Mouse (Mus musculus): ENCODE measurements around the gene Spata7. TPM values are rescaled to one million over a fixed set of nuclear protein-coding genes. Genes with fewer than 3 reads are reported as not detected.
"Not testable (repeated sequence)": the region's sequence is repeated elsewhere in the genome, so short reads cannot be mapped to it uniquely, and the experiment has no call there.

The Spata7 gene
- polyA plus RNA-seq (2016; fragmentation: Nextera tagmentation; extraction: Ambion mirVana) = 22.4 and 23.6 TPM in 2 replicates

DNA sequence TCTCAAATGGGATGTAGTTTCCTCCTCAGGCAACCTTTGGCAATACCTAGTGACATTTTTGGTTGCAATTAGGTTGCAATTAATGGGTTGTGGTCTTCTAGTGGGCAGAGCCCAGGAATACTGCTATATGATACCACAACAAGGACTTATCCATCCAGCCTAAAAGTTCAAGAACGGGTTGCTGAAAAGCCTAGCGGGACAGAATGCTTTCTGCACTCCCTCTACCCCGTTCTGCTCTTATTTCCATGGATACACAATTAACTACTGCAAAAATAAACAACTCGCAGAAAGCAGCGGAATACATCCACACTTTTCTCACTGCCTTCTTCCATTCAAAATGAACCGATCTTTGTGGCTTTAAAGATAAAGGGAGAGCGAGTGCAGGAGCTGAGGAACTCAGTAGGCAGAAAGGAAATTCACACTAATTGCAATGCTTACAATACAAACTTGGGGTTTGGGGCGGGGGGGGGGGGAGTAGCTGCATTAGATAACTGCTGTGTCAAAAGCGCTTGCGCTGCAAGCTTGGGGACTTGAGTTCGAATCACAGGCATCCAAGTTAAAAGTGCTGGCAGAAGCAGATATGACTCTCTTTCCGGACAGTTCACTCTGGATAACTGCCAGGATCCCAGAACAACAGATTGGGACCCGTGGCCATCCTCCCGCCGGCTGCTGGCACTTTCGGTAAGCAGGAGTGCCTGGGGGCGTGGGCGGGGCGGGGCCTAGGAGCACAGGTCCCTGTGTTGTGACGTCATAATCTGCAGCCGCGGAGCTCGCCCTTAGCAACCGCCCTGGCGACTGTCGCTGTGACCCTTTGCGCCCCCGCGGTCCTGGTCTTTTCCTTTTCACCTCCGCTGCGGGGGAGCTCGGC is at the start of gene Spata7:
Spata7 (plus strand) TSS at position 766 of the 868 bp plus-strand sequence.
- H3K27ac ChIP-seq = peak within 1 kb of the TSS; percentile 90

DNA sequence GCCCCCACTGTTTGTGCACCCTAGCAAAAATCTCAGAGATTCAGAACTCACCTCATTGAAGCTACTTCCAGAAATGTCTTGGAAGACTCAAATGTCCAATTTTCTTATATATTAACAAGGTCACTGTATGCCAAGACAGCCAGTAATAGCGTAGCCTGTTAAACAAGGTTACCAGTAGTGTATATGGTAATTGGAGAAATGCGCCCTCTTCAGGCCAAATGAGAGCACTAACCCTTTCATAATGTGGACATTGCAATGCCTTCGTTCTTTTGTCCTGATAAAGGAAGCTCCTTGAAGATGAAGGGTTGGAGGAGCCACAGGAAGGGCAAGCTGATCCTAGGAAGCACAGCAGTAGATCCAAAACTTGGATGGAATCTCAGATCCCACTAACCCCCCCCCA is 42.7 kb upstream of the Spata7 start:
- Histone ChIP-seq H3K4me3 (no peak overlapping the region), H3K27ac (no peak overlapping the region), H3K4me1 (peaks cover 6% of the 10 kb centered on the region), H3K27me3 (ENCODE audit: poor library complexity, severe bottlenecking) (peaks cover 1% of the 10 kb centered on the region), H3K9me3 (no peaks in the 10 kb centered on the region), H3K36me3 (replicated peaks) (no peaks in the 10 kb centered on the region)
- no peak for DNase-seq (ENCODE audit: extremely low spot score, low spot score)
- 43% methylated on average over 3 of the region's 3 CpGs for WGBS

More for the DNA sequence above, at the start of gene Spata7:
- WGBS = 4% methylated on average over 32 of the region's 32 CpGs
- no peaks in the 10 kb centered on the region for H3K27me3 ChIP-seq (ENCODE audit: poor library complexity, severe bottlenecking)
- peaks cover 5% of the 10 kb centered on the region for H3K36me3 ChIP-seq (replicated peaks)
- H3K9me3 ChIP-seq = peaks cover 5% of the 10 kb centered on the region; the same call in 1 of the 2 replicates
- DNase-seq (ENCODE audit: extremely low spot score, low spot score) = peak; percentile 94
- peaks cover 21% of the 10 kb centered on the region for H3K4me1 ChIP-seq
- peak within 1 kb of the TSS; percentile 76 for H3K4me3 ChIP-seq

DNA sequence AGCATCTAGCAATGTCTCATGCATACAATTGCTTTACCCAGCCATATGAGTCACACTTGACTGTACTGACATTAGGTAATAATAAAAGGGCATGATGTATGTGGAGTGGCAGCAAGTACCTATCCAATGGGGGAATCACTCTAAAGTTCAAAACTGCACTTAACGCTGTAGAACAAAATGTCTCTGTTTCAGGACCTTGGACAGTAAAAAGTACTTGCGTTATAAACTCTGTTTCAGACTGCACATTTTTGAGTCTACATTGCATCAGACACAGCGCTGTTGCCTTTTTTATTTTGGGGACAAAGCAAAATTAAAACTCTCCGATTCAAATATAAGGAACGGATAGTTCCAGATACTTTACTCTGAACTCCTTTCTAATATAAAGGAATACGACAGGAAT is 39.4 kb upstream of the Spata7 start:
- H3K36me3 ChIP-seq (replicated peaks) = no peaks in the 10 kb centered on the region
- H3K27me3 ChIP-seq (ENCODE audit: poor library complexity, severe bottlenecking) = no peaks in the 10 kb centered on the region
- no peak for DNase-seq (ENCODE audit: extremely low spot score, low spot score)
- no peaks in the 10 kb centered on the region for H3K4me1 ChIP-seq
- H3K9me3 ChIP-seq = peaks cover 14% of the 10 kb centered on the region; the same call in 1 of the 2 replicates
- WGBS = 70% methylated on average over 6 of the region's 6 CpGs
- no peak overlapping the region for H3K4me3 ChIP-seq
- no peak overlapping the region for H3K27ac ChIP-seq

DNA sequence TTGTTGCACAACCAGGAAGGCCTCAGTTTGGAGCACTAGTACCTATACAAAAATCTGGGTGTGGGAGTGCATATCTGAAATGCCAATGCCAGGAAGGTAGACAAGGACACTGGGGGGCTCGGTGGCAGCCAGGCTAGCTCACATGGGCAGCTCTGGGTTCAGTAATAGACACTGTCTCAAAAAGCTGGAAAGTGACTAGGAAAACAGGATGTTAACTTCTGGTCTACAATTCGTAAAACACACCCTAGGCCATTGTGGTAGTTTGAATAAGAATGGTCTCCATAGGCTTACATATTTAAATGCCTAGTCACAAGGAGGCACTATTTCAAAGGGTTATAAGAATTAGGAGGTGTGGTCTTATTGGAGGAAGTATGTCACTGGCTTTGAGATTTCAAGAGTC is 36.9 kb upstream of the Spata7 start:
- Histone ChIP-seq H3K36me3 (replicated peaks) (no peaks in the 10 kb centered on the region), H3K27me3 (ENCODE audit: poor library complexity, severe bottlenecking) (no peaks in the 10 kb centered on the region), H3K4me1 (no peaks in the 10 kb centered on the region), H3K4me3 (no peak overlapping the region), H3K27ac (no peak overlapping the region), H3K9me3 (peaks cover 14% of the 10 kb centered on the region; the same call in 1 of the 2 replicates)
- WGBS = 95% methylated on average over 2 of the region's 2 CpGs
- DNase-seq (ENCODE audit: extremely low spot score, low spot score) = no peak

DNA sequence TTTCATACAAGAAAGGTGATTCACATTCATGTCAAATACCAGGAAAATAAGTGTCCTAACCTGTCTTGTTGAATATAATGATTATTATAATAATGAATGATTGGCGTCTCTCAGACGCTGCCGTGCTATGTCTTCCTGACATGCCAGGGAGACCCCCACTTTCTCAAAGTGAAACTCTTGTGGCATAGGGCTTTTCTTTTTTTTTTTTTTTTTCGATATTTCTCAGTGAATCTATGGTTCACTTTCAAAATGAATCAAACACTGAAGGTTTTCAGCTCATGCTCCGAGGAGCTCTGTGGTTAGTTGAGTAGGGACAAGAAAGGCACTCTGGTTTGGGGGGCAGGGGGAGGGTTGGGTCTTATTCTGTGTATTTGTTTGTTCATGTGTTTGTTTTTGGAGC is 27.1 kb upstream of the Spata7 start:
- Histone ChIP-seq H3K36me3 (replicated peaks) (no peaks in the 10 kb centered on the region), H3K9me3 (peaks cover 9% of the 10 kb centered on the region; the same call in 1 of the 2 replicates), H3K4me1 (no peaks in the 10 kb centered on the region), H3K27ac (no peak overlapping the region), H3K4me3 (no peak overlapping the region), H3K27me3 (ENCODE audit: poor library complexity, severe bottlenecking) (no peaks in the 10 kb centered on the region)
- DNase-seq (ENCODE audit: extremely low spot score, low spot score) = no peak
- 88% methylated on average over 5 of the region's 5 CpGs for WGBS

DNA sequence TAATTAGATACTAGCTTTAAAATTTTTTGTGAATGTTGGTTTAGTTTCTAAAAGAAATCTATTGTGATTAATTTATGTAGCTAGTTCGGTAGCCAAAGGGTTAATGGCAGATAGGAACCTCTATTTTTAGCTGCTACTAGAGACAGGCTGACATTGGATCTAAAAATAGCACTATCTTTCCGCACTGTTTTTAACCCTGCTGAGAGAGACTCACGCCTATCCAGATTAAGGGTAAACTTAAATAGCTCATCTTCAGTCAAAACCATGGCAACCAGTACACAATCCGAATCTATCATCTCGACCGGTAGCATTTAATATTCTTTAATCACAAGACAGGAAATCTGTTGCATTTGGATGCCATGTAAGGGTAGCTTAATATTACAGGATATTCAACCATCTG is 25.8 kb upstream of the Spata7 start:
- Histone ChIP-seq H3K9me3 (peaks cover 9% of the 10 kb centered on the region; the same call in 1 of the 2 replicates), H3K27me3 (ENCODE audit: poor library complexity, severe bottlenecking) (no peaks in the 10 kb centered on the region), H3K27ac (no peak overlapping the region), H3K4me1 (no peaks in the 10 kb centered on the region), H3K4me3 (no peak overlapping the region), H3K36me3 (replicated peaks) (no peaks in the 10 kb centered on the region)
- no peak for DNase-seq (ENCODE audit: extremely low spot score, low spot score)
- WGBS = 64% methylated on average over 6 of the region's 6 CpGs

DNA sequence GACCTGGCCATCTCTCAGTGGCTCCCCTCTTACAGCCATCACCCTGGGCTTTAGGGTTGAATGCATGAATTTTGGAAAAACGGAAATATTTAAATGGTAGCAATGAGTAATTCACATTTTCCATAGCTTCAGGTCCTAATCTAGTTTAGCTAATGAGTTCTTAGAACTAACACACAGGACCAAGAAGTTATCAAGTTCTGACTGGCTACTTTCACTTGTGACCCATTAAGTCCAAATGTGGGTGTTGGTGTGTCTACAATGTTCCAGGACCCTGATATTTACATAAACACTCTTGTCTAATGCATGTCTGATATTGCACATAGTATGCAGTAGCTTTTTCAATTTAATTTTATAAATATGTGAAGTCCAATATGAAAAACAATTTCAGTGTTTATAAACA is 22.7 kb upstream of the Spata7 start:
- no peak for DNase-seq (ENCODE audit: extremely low spot score, low spot score)
- Histone ChIP-seq H3K27ac (no peak overlapping the region), H3K4me1 (no peaks in the 10 kb centered on the region), H3K9me3 (no peaks in the 10 kb centered on the region), H3K36me3 (replicated peaks) (no peaks in the 10 kb centered on the region), H3K4me3 (no peak overlapping the region), H3K27me3 (ENCODE audit: poor library complexity, severe bottlenecking) (no peaks in the 10 kb centered on the region)
- WGBS = 84% methylated on average over 1 of the region's 1 CpGs

DNA sequence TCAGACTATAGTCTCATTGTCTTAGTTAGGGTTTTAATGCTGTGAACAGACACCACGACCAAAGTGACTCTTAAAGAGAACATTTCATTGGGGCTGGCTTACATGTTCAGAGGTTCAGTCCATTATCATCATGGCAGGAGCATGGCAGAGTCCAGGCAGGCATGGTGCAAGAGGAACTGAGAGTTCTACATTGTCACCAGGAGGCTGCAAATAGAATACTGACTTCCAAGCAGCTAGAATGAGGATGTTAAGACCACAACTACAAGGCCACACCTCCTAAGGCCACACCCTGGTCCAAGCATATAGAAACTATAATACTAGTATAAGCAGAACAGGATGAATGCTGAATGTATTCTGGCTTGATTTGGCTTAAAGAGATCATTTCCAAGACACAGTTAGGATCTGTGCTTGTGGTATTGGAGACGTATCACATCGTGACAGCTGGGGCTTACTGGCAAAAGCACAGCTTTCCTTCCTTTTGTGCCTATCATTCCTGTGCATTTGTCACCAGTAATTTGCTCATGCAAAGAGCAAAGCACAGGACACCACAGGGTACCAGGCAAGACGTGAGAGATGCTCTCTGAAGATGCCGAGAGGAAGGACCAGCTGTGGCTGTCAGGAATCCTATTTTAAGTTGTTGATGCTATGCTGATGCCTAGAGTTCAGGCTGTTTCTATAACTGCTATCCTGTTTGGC is 21.2 kb upstream of the Spata7 start:
- H3K27ac ChIP-seq = no peak overlapping the region
- WGBS = 74% methylated on average over 5 of the region's 5 CpGs
- H3K4me3 ChIP-seq = no peak overlapping the region
- no peak for DNase-seq (ENCODE audit: extremely low spot score, low spot score)
- H3K27me3 ChIP-seq (ENCODE audit: poor library complexity, severe bottlenecking) = no peaks in the 10 kb centered on the region
- no peaks in the 10 kb centered on the region for H3K36me3 ChIP-seq (replicated peaks)
- H3K9me3 ChIP-seq = no peaks in the 10 kb centered on the region
- H3K4me1 ChIP-seq = no peaks in the 10 kb centered on the region

DNA sequence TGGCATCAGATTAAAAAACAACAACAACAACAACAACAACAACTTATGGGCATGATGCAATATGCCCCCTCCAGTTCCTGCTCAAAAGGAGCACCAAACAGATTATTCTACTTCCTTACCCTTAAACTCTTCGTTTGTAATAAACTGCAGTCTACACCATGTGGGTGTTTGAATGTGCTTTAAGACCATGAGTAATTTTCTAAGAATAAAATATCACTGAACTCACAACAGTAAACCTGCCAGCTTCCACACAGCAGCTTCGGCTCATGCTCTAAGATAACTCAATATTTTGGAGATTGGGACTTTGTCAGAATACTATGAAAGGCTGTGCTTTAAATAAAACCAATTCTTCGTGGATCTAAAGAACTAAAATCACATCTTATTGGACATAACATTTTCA is 17.6 kb upstream of the Spata7 start:
- Histone ChIP-seq H3K27ac (no peak overlapping the region), H3K4me1 (no peaks in the 10 kb centered on the region), H3K36me3 (replicated peaks) (no peaks in the 10 kb centered on the region), H3K9me3 (no peaks in the 10 kb centered on the region), H3K4me3 (no peak overlapping the region), H3K27me3 (ENCODE audit: poor library complexity, severe bottlenecking) (no peaks in the 10 kb centered on the region)
- WGBS = 78% methylated on average over 3 of the region's 3 CpGs
- DNase-seq (ENCODE audit: extremely low spot score, low spot score) = no peak

DNA sequence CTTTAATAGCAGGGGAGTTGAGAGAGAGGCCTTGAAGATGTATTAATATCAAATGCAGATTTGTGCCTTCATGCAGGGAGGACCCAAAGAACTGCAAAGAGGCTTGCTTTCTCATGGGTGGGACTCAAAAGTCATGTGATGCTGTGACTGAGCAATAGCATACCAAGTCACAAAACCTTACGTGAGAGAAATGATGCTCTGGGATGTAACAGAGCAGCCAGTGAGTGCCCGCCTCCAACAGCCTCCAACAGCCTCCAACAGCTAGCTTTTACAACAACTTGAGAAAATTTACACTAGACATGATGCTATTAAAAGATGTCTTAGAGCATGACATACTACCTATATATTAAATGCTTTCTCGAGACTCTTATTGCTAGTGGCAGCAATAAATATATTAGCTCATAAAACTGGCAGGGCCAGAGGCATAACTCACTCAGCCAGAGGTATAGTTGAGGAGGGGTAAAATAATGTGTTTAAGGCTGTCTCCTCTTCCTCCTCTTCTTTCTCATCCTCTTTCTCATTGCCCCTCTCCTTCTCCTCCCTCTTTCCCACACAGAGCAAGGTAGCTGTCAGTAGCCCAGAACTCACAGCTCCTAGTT is 12.9 kb upstream of the Spata7 start:
- 90% methylated on average over 3 of the region's 3 CpGs for WGBS

DNA sequence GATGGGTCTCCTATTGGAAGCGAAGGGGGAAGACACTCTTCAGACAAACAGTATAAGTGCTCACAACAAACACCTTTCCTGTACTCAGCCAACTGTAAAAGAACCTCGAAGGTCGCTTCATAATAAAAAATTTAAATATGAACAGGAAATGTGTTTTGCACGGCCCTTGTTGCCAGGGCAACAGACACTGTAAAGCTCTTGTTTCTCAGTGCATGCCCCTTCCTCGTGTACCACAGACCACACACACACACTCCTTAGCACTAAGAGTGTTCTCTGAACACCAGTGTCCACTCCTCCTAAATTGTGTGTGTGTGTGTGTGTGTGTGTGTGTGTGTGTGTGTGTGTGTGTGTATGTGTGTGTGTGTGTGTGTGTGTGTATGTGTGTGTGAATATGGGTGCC is 12.2 kb upstream of the Spata7 start:
- no peaks in the 10 kb centered on the region for H3K27me3 ChIP-seq (ENCODE audit: poor library complexity, severe bottlenecking)
- WGBS = 76% methylated on average over 5 of the region's 5 CpGs
- no peak overlapping the region for H3K27ac ChIP-seq
- no peaks in the 10 kb centered on the region for H3K36me3 ChIP-seq (replicated peaks)
- H3K9me3 ChIP-seq = no peaks in the 10 kb centered on the region
- H3K4me3 ChIP-seq = no peak overlapping the region
- H3K4me1 ChIP-seq = no peaks in the 10 kb centered on the region
- no peak for DNase-seq (ENCODE audit: extremely low spot score, low spot score)

More for the DNA sequence above, 12.9 kb upstream of the Spata7 start:
- Histone ChIP-seq H3K36me3 (replicated peaks) (no peaks in the 10 kb centered on the region), H3K4me3 (no peak overlapping the region), H3K27ac (no peak overlapping the region), H3K4me1 (no peaks in the 10 kb centered on the region), H3K9me3 (no peaks in the 10 kb centered on the region), H3K27me3 (ENCODE audit: poor library complexity, severe bottlenecking) (no peaks in the 10 kb centered on the region)
- DNase-seq (ENCODE audit: extremely low spot score, low spot score) = no peak

DNA sequence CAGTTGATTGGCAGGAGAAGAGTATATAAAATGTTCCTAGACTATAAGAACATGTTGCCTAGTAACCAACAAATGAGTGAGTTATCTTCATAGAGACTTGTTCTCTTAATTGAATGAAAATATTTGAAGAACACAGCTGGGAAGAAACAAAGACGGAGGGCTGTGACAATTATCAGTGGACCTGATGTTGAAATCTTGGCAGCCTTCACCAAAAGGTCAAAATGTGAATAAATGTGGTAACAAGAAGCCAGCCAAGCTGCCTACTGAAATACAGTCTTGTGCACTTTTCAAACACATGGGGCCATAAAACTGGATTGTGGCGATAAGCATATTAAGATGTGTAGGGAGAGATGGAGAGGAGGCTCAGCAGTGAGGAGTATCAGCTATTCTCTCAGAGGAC is 8.5 kb upstream of the Spata7 start:
- Histone ChIP-seq H3K4me3 (no peak overlapping the region), H3K27ac (no peak overlapping the region), H3K4me1 (no peaks in the 10 kb centered on the region), H3K27me3 (ENCODE audit: poor library complexity, severe bottlenecking) (no peaks in the 10 kb centered on the region), H3K36me3 (replicated peaks) (no peaks in the 10 kb centered on the region), H3K9me3 (no peaks in the 10 kb centered on the region)
- WGBS = 92% methylated on average over 2 of the region's 2 CpGs
- no peak for DNase-seq (ENCODE audit: extremely low spot score, low spot score)

DNA sequence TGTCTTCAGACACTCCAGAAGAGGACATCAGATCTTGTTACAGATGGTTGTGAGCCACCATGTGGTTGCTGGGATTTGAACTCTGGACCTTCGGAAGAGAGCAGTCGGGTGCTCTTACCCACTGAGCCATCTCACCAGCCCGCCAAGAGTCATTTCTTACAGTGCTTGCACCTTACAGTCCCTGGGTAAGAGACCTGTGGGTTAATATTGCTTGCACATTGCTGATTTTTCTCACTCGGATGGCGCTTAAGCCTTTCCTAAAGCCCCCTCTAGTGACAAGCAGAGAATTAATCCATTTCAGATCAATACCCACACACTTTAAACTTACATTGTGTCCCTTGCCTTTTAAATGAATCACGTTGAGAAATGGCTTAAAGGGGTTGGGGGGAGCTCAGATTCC is 7.0 kb upstream of the Spata7 start:
- H3K4me1 ChIP-seq; H3K27me3 ChIP-seq (ENCODE audit: poor library complexity, severe bottlenecking); H3K27ac ChIP-seq; H3K9me3 ChIP-seq; H3K36me3 ChIP-seq (replicated peaks); DNase-seq (ENCODE audit: extremely low spot score, low spot score); H3K4me3 ChIP-seq: not testable (repeated sequence)
- 46% methylated on average over 6 of the region's 6 CpGs for WGBS

All from forebrain, embryonic 10.5 days (tissue).